10 mouse cellular contexts compared by ENCODE assay signal in genomic region chrX:155624895-155625294, GRCm38 (mm10). TPM values are rescaled to one million over a fixed set of nuclear protein-coding genes. Genes with fewer than 3 reads are reported as not detected.
DNase-seq lines count a peak whose midpoint lies in the region; ATAC-seq and TF ChIP-seq lines count a peak whose summit lies in the region.
"Had no signal": no experiment of that assay in that cellular context is flagged by ENCODE, and none has a peak within 500 bp of the region (broad histone marks: within the 10 kb centered on the region; RNA-seq: fewer than 3 reads in every experiment).

No protein-coding gene starts in this region.

- peak overlapping the region; percentile 54 for H3K4me3 ChIP-seq in heart, embryonic 16.5 days (ENCODE audit: low read length)
- H3K4me3 ChIP-seq in forebrain, embryonic 12.5 days (replicated peaks): peak overlapping the region; percentile 54
- peak overlapping the region; percentile 43 for H3K4me3 ChIP-seq in limb, embryonic 14.5 days (replicated peaks; ENCODE audit: low read length)

- intact Hi-C loops in heart, postnatal 14 days (cut with DNase I): no loop called here

- no peak overlapping the region for H3K27ac ChIP-seq in heart, embryonic 16.5 days (ENCODE audit: low read length)
- H3K27ac ChIP-seq in forebrain, embryonic 12.5 days: no peak overlapping the region
- H3K27ac ChIP-seq in limb, embryonic 14.5 days (replicated peaks; ENCODE audit: low read depth, low read length): no peak overlapping the region

- DNase-seq in heart, postnatal 14 days: no peak
- peak; percentile 8 for DNase-seq in ES-CJ7 (ENCODE audit: low read depth, low spot score)
- DNase-seq in limb, embryonic 14.5 days (ENCODE audit: low spot score): no peak
- DNase-seq in urinary bladder, postnatal 36 days (ENCODE audit: low spot score in 2 of 2): no peak
- DNase-seq in yolk sac, embryonic 10.5 days (ENCODE audit: low spot score): no peak
- no peak for DNase-seq in natural killer cell, adult 2 months (ENCODE audit: low spot score in 2 of 2)
- DNase-seq: adrenal gland, postnatal 14 days had no signal

- H3K9me3 ChIP-seq in heart, embryonic 16.5 days (replicated peaks; ENCODE audit: control insufficient read depth, low read length): no peaks in the 10 kb centered on the region
- no peaks in the 10 kb centered on the region for H3K9me3 ChIP-seq in forebrain, embryonic 12.5 days
- no peaks in the 10 kb centered on the region for H3K9me3 ChIP-seq in limb, embryonic 14.5 days (ENCODE audit: control insufficient read depth, low read length)

- peaks cover 35% of the 10 kb centered on the region for H3K27me3 ChIP-seq in heart, embryonic 16.5 days (ENCODE audit: control insufficient read depth, insufficient read depth, low read length)
- peaks cover 33% of the 10 kb centered on the region for H3K27me3 ChIP-seq in forebrain, embryonic 12.5 days
- H3K27me3 ChIP-seq in limb, embryonic 14.5 days (ENCODE audit: control insufficient read depth, insufficient read depth, low read length): peaks cover 48% of the 10 kb centered on the region
- H3K27me3 ChIP-seq: CH12.LX had no signal

- WGBS in heart, embryonic 16.5 days: 23% methylated on average over 15 of the region's 15 CpGs
- 11% methylated on average over 15 of the region's 15 CpGs for WGBS in forebrain, embryonic 12.5 days
- WGBS in limb, embryonic 14.5 days: 14% methylated on average over 14 of the region's 15 CpGs

- H3K36me3 ChIP-seq in heart, embryonic 16.5 days (ENCODE audit: control insufficient read depth, insufficient read depth): no peaks in the 10 kb centered on the region
- H3K36me3 ChIP-seq in forebrain, embryonic 12.5 days (replicated peaks): no peaks in the 10 kb centered on the region
- no peaks in the 10 kb centered on the region for H3K36me3 ChIP-seq in limb, embryonic 14.5 days (ENCODE audit: control insufficient read depth, insufficient read depth, low read length)

- H3K9ac ChIP-seq in heart, embryonic 16.5 days (ENCODE audit: low read length): no peak overlapping the region
- H3K9ac ChIP-seq in forebrain, embryonic 12.5 days: no peak overlapping the region
- no peak overlapping the region for H3K9ac ChIP-seq in limb, embryonic 14.5 days (ENCODE audit: low read depth, low read length, severe bottlenecking)

- no peak for ATAC-seq in heart, embryonic 16.5 days (replicated peaks; ENCODE audit: extremely low read depth, insufficient read depth, low FRiP score)
- ATAC-seq in forebrain, embryonic 12.5 days (ENCODE audit: low FRiP score): 0 out of 2 replicates have a peak, but pooled peaks have one; percentile 2
- ATAC-seq in limb, embryonic 14.5 days (ENCODE audit: low FRiP score, low read depth): no peak

- 0 out of 2 replicates have a peak, but pooled peaks cover 6% of the 10 kb centered on the region for H3K4me1 ChIP-seq in heart, embryonic 16.5 days (ENCODE audit: control insufficient read depth, insufficient read depth, low read length)
- H3K4me1 ChIP-seq in forebrain, embryonic 12.5 days: no peaks in the 10 kb centered on the region
- no peaks in the 10 kb centered on the region for H3K4me1 ChIP-seq in limb, embryonic 14.5 days (ENCODE audit: control insufficient read depth, insufficient read depth, low read length)

- peak overlapping the region; percentile 87 for H3K4me2 ChIP-seq in heart, embryonic 16.5 days (ENCODE audit: low read depth, low read length)
- H3K4me2 ChIP-seq in forebrain, embryonic 12.5 days: peak overlapping the region; percentile 81
- peak overlapping the region; percentile 84 for H3K4me2 ChIP-seq in limb, embryonic 14.5 days (replicated peaks; ENCODE audit: low read depth, low read length, severe bottlenecking)

- TF ChIP-seq POLR2A in limb, embryonic 14.5 days (IDR thresholded peaks at IDR 0.05; ENCODE audit: borderline replicate concordance, extremely low read depth, insufficient read depth, insufficient read length): no peak

RNA-seq across cellular contexts. Expression of gene Gm15155, which starts 0.4 kb away (rescaled TPM):
- not detected in 2 replicates for polyA plus RNA-seq in heart, embryonic 16.5 days (2015; fragmentation: Nextera tagmentation; extraction: Ambion mirVana)
- not detected for total RNA-seq in heart, postnatal 14 days (2021)
- polyA plus RNA-seq in forebrain, embryonic 12.5 days (2016; fragmentation: Nextera tagmentation; extraction: Ambion mirVana): not detected in 2 replicates
- not detected in 2 replicates for polyA plus RNA-seq in limb, embryonic 14.5 days (2012; rRNA removed)
- not detected in 2 replicates for polyA plus RNA-seq in limb, embryonic 14.5 days (2014; fragmentation: Nextera tagmentation; extraction: Ambion mirVana)
- total RNA-seq: adrenal gland, postnatal 14 days; CH12.LX had no signal

RNA-seq across cellular contexts. Expression of gene Ptchd1, which starts 1.3 kb away (rescaled TPM):
- 0.25 TPM in 2 replicates for polyA plus RNA-seq in heart, embryonic 16.5 days (2015; fragmentation: Nextera tagmentation; extraction: Ambion mirVana)
- total RNA-seq in heart, postnatal 14 days (2021): under 1 TPM in 1 of 2 experiments, not detected in 1; 0.22 TPM
- 1.4 and 1.9 TPM in 2 replicates for polyA plus RNA-seq in forebrain, embryonic 12.5 days (2016; fragmentation: Nextera tagmentation; extraction: Ambion mirVana)
- 0.85 and 1.1 TPM in 2 replicates for polyA plus RNA-seq in limb, embryonic 14.5 days (2012; rRNA removed)
- 2.3 and 3.3 TPM in 2 replicates for polyA plus RNA-seq in limb, embryonic 14.5 days (2014; fragmentation: Nextera tagmentation; extraction: Ambion mirVana)
- total RNA-seq: CH12.LX had no signal
